Mouse (Mus musculus): Measurements from ENCODE around the gene Ddx20.
"Not testable (repeated sequence)": the region's sequence is repeated elsewhere in the genome, so short reads cannot be mapped to it uniquely, and the experiment has no call there.

The Ddx20 gene

GRCm38 (mm10) chr3:105705561-105705960 lies 18.2 kb upstream of the Ddx20 start:
- in situ Hi-C loops (cut with MboI) = no loop called here

GRCm38 (mm10) chr3:105705061-105705549 lies 17.7 kb upstream of the Ddx20 start:
- in situ Hi-C loops (cut with MboI) = no loop called here

DNA sequence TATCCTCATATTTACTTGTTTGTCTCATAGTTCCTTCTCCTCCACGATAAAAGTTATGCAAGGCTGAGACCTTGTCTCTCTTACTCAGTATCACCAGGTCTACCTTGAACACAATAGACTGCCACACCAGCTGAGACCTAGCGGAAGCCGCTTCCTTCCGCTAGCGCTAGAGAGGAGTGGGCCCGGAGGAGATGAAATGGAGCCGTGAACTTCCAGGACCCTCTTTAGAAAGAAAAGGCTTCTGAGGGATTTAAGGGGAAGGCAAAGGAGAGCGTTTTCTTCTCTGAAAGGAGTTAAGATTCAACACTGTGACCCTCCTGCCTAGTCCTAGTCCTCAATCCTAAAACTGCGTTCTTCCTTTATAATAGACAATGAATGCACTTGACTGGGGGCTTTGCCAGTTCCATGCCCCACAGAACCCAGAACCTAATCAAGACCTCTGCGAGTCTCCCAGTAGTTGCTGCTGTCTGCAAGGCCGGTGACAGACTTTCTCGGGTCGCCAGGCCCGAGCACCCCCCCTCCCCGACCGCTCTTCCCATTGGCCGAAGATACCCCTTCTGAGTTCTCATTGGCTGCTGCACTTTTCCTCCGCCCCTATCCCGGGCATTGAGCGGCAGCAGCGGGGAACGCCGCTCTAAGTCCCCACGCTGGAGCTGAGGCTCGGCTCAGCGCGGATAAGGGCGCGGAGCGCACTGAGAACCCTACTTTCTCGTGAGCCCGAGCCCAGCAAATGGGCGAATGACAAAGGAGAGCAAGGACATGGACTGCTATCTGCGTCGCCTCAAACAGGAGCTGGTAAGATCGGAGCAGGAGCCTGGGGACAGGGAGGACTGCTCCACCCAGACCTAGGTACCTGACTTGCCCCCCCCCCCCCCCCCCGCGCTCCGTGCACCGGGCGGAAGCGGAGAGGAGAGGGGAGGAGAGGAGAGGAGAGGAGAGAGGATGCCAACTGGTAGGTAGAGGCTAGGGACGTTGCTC lies 16.9 kb upstream of the Ddx20 start, which contains the start of gene Inka2:
Gene Inka2, plus strand, starts transcription at position 569 of the 978 bp plus-strand sequence.
- in situ Hi-C loops (cut with MboI) = no loop called here

- in situ Hi-C loops (cut with MboI) = no loop called here
Observed at GRCm38 (mm10) chr3:105703571-105703970, 16.2 kb upstream of the Ddx20 start.

- in situ Hi-C loops (cut with MboI) = no loop called here
Observed at GRCm38 (mm10) chr3:105701399-105701798, 14.0 kb upstream of the Ddx20 start.

DNA sequence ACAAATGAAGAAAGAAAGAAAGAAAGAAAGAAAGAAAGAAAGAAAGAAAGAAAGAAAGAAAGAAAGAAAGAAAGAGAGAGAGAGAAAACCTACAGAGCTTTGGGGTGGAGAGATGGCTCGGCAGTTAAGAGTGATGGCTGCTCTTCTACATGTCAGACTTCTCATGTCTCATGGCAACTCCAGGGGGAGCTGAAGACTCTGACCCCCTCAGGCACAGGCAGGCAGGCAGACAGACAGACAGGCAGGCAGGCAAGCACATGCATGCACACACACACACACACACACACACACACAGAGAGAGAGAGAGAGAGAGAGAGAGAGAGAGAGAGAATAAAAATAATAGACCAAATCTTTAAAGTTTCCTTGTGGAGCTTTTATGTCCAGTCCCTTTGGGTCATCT lies 13.4 kb upstream of the Ddx20 start:
- in situ Hi-C loops (cut with MboI) = not testable (repeated sequence)

GRCm38 (mm10) chr3:105699241-105699933 lies 12.0 kb upstream of the Ddx20 start:
- in situ Hi-C loops (cut with MboI) = no loop called here

DNA sequence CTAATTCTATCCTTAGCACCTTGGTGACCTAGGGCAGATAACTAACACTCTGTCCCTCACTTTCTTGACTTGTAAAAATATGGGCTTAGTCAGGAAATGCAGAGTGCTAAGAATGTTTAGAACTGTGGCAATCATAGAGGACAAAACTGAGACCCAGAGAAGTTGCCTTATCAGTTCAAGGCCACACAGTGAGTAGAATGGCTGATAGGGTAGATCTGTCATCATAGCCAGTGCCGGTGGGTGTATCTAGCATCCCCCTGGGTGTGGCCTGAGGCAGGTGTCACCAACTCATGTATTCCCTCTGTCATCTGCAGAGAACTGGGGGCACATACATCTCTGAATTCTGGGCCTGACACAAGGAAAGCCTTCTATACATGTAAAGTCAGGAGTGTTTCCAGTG lies 10.9 kb upstream of the Ddx20 start:
- in situ Hi-C loops (cut with MboI) = no loop called here

- in situ Hi-C loops (cut with MboI) = no loop called here
Observed at GRCm38 (mm10) chr3:105697148-105697441, 9.7 kb upstream of the Ddx20 start.

GRCm38 (mm10) chr3:105696387-105697147 lies 9.2 kb upstream of the Ddx20 start:
- in situ Hi-C loops (cut with MboI) = no loop called here

DNA sequence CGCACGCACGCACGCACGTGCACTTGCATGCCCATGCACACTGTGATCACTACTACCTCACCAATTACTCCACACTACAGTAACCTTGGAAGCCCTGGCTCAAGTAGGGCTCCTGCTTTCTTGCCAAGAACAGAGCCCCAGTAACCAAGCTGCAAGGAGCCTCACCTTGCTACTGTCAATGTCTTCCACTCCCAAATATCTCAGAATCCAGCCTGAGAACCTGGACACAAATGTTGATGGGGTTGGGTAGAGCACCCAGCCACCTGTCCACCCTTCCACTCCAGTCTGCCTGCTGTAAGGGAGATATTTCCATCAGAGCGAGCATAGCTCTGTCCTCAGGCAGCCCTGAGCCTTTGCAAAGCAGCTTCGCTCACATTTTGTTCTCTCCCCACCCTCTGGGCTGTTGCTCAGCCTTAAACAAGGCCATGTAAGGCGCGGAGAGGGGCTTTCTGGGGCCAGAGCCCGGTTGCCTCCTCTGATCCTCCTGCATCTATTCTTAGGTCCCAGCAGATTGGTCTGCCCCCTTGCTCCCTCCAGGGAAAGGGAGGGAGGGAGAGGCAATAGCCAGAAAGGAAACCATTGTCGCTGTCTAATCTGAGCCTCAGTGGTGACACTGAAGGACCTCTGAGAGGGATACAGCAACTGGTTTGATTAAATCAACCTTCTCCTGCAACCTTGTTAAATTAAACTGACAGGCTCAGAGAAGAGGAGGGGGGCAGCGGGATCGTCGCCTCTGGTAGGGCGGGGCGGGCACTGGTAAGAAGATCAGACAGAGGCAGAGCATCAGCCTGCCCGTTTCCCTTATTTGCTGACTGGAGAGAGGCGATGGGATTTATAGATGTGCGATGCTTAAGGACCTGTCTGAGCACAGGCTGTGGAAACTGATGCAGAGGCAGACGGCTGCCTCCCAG lies 8.4 kb upstream of the Ddx20 start:
- in situ Hi-C loops (cut with MboI) = no loop called here

DNA sequence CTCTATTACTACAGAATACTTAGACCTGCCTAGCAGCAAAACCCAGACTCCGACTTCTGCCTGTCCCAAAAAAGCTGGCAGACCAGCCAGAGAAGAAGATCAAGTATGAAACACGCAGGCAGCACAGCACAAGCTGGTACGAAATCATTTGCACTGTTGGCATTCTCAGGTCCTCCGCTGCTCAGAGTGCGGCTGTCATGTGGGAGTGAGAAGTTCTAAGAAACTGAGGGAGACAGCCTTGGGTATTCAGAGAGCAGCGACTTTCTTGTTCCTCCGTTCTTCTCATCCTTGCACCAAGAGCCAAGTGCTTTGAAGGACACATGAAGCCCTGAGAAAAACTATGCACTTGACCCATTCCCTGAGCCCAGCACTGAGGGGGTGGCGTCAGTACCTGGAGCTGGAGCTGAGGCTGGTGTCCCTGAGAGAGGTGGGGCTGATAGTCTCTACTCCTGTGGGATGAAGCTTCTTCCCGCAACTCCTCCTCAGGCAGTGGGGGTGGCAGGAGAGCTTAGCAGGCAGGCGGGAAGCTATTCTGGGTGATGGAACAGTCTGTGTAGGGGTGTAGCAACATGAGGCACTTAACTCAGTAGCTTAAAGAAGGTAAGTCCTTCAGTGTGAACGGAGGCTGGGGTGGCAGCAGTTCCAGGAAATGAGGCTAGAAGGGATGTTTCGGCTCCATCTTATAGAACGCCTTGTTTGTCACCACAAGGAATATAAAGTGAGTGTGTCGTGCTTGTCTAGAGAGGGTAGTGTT lies 6.1 kb upstream of the Ddx20 start:
- in situ Hi-C loops (cut with MboI) = no loop called here

- in situ Hi-C loops (cut with MboI) = loop anchor here (5.0 kb wide), 2 partner anchors 34 to 204 kb away; no protein-coding TSS in a partner anchor
Observed at GRCm38 (mm10) chr3:105688536-105688935, 1.2 kb upstream of the Ddx20 start.

- in situ Hi-C loops (cut with MboI) = loop anchor here (5.0 kb wide), 2 partner anchors 36 to 206 kb away; no protein-coding TSS in a partner anchor
Observed at GRCm38 (mm10) chr3:105686394-105687323, 715 bp downstream of the Ddx20 start.

DNA sequence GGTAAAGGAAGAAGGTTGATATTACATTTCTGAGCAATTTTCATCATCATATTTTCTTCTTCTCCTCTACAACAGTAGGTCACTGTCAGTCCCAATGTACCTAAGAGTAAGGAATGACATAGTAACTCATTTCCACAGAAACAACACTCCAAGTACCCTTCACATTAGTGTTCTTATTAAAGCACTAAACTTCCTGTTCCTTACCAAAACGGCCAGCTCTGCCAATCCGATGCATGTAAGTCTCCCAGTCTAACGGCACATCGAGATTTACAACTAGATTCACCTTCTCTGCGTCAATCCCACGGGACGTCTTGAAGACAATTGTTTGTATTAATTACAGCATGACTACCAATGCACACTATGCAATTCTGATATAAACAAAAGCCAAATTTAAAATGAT lies 7.0 kb downstream of the Ddx20 start:
- in situ Hi-C loops (cut with MboI) = no loop called here

DNA sequence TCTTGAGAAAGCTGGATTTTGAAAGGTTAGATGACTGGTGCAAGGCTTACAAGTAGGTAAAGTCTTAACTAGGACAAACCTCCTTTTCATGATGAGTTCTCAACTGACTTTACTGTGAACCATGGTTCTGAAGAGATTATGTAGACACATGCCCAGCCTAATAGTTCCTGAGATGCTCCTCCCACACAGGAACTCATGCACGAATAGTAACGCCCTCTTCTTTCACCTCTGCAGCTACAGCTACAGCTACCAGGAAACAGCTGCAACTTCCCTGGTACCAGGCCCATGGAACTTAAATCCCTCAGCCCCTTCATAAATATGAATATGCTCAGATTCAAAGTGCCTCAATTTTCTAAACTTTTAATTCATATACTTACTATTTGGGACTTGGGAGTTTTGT lies 11.4 kb downstream of the Ddx20 start:
- in situ Hi-C loops (cut with MboI) = loop anchor here (10.0 kb wide), 1 partner anchor 769 kb away; no protein-coding TSS in a partner anchor

DNA sequence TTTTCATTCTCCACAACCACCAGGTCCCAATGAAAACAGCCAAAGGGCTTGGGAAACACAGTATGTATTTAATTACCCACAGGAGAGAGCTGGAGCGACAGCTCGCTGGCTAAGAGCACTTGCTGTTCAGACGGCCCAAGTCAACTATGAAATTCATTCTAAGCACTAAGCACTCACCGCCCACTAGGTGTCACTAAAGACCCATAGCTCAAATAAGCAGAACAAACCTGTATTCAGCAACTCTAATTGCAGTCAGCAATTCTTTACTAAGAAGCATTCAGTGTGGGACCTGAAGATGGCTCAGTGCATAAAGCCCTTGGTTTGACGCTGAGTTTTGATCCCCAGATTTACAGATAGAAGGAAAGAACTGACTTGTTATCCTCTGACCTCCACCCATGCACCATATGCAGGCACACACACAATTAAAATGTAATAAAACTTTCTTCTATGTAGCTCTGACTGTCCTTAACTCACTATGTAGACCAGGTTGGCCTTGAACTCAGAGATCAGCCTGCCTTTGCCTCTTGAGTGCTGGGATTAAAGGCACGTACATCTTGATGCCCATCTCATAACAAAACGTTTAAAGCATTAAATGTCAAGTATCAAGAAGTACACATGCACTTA lies 12.7 kb downstream of the Ddx20 start:
- in situ Hi-C loops (cut with MboI) = loop anchor here (10.0 kb wide), 1 partner anchor 770 kb away; no protein-coding TSS in a partner anchor

GRCm38 (mm10) chr3:105670801-105671200 lies 16.6 kb downstream of the Ddx20 start:
- in situ Hi-C loops (cut with MboI) = loop anchor here (10.0 kb wide), 1 partner anchor 774 kb away; no protein-coding TSS in a partner anchor

All from mature B cell (primary cell).